Mouse (Mus musculus) liver, embryonic 12.5 days (tissue): ENCODE measurements around the gene Dhrs7b. TPM values are rescaled to one million over a fixed set of nuclear protein-coding genes. Genes with fewer than 3 reads are reported as not detected.
"Not testable (repeated sequence)": the region's sequence is repeated elsewhere in the genome, so short reads cannot be mapped to it uniquely, and the experiment has no call there.

Source experiments
- ATAC-seq: fragments of 200-750 bp; cut with Nextera tagmentation; 2 replicates; pipeline ENCODE4 v1.8.0; 2017; ENCODE audit warnings: moderate number of reproducible peaks, mild to moderate bottlenecking, moderate library complexity
- H3K27ac ChIP-seq: fragments of 300-500 bp; sonication (generic); 2 replicates; pipeline ENCODE4 v1.5.1; 2016; ENCODE audit warnings: mild to moderate bottlenecking
- H3K27me3 ChIP-seq: fragments of 300-500 bp; sonication (generic); replicated peaks from 2 replicates; pipeline ENCODE4 v1.6.1; 2016; ENCODE audit warnings: mild to moderate bottlenecking, moderate library complexity
- H3K36me3 ChIP-seq: fragments of 300-500 bp; sonication (generic); 2 replicates; pipeline ENCODE4 v1.6.1; 2016; ENCODE audit warnings: mild to moderate bottlenecking, moderate library complexity
- H3K4me1 ChIP-seq: fragments of 300-500 bp; sonication (generic); 2 replicates; pipeline ENCODE4 v1.6.1; 2016
- H3K4me2 ChIP-seq: fragments of 300-500 bp; sonication (generic); 2 replicates; pipeline ENCODE4 v1.6.1; 2016; ENCODE audit warnings: mild to moderate bottlenecking, moderate library complexity
- H3K4me3 ChIP-seq: fragments of 300-500 bp; sonication (generic); 2 replicates; pipeline ENCODE4 v1.5.1; 2016; ENCODE audit warnings: mild to moderate bottlenecking, moderate library complexity
- H3K9ac ChIP-seq: fragments of 300-500 bp; sonication (generic); 2 replicates; pipeline ENCODE4 v1.6.1; 2016; ENCODE audit warnings: mild to moderate bottlenecking, moderate library complexity
- H3K9me3 ChIP-seq: fragments of 300-500 bp; sonication (generic); replicated peaks from 2 replicates; pipeline ENCODE4 v1.6.1; 2016; ENCODE audit warnings: mild to moderate bottlenecking, moderate library complexity
- WGBS: fragments of 180-500 bp; shearing (Covaris S2); methylation state at CpG from one replicate; pipeline ENCODE4 v1.1.7; 2016; ENCODE audit not compliant: insufficient replicate concordance; 5-methylcytosine and 5-hydroxymethylcytosine counted together
- polyA plus RNA-seq: library from polyadenylated mRNA; unstranded; fragments of >200 nt; fragmentation: Nextera tagmentation; extraction: Ambion mirVana; gene quantifications from 2 replicates; pipeline ENCODE4 v1.2.1, GENCODE M21; 2016

The Dhrs7b gene
- polyA plus RNA-seq, 1 experiment from 2014 or later = 30.4 TPM

DNA sequence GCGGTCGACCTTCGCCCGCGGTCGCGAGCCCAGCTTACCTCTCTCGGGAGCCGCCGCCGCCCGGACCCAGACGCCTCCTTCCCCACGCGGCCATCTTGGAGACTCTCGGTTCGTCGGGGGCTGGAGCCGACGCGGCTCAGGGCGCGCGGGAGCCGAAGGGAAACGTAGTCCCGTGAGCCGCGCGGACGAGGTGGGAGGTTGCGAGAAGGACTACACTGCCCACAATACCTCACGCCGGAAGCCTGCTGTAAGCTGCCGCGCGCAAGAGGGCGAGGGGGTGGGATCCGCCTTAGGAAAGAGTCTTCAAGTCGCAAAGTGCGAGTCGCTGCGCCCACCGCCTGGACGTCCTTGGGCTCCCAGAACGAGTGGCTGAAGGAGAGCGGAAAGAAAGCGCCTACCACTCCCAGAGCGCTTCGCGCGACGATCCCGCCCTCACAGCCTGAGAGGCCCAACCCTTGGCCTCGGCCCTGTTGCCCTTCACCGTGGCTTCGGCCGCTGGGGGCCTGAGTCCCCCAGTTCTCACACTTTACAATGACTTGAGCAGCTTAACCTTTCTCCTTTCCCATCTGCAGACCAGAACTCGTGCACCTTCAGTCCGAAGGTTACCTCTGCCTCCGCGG, 48.4 kb downstream of the Dhrs7b start, which contains the start of gene Tmem11:
Gene Tmem11, minus strand, starts transcription at position 598 of the 620 bp plus-strand sequence.
- peak; percentile 98 for ATAC-seq
- no peaks in the 10 kb centered on the region for H3K9me3 ChIP-seq
- H3K27me3 ChIP-seq = no peaks in the 10 kb centered on the region
- H3K4me1 ChIP-seq = peaks cover 51% of the 10 kb centered on the region
- peak within 1 kb of the TSS; percentile 83 for H3K4me2 ChIP-seq
- peak within 1 kb of the TSS; percentile 94 for H3K9ac ChIP-seq
- H3K4me3 ChIP-seq = peak within 1 kb of the TSS; percentile 97
- H3K36me3 ChIP-seq = peaks cover 31% of the 10 kb centered on the region
- H3K27ac ChIP-seq = peak within 1 kb of the TSS; percentile 88
- WGBS = under 1% methylated on average over 62 of the region's 62 CpGs

DNA sequence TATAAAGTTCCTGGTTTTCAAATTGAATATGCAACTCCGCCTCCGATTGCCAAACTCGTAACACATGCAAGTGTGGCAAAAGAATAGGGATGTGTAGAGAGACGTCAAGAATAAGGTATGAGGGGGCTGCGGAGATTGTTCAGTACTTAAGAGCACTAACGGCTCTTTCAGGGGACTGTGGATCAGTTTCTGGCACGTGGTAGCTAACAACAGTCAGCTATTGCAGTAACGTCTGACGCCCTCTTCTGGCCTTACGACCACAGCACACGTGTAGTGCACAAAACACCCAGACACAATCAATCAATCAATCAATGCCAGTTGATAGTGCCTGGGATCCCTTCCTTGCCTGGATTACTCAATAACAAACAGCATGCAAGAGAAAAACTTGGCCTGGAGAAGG, 49.0 kb downstream of the Dhrs7b start:
- ATAC-seq = no peak
- H3K36me3 ChIP-seq = peaks cover 24% of the 10 kb centered on the region
- H3K4me2 ChIP-seq = peak overlapping the region; percentile 83
- H3K4me1 ChIP-seq = peaks cover 45% of the 10 kb centered on the region
- WGBS = 3% methylated on average over 11 of the region's 11 CpGs
- H3K9me3 ChIP-seq = no peaks in the 10 kb centered on the region
- H3K4me3 ChIP-seq = peak overlapping the region; percentile 97
- peak overlapping the region; percentile 88 for H3K27ac ChIP-seq
- H3K9ac ChIP-seq = peak overlapping the region; percentile 94
- H3K27me3 ChIP-seq = no peaks in the 10 kb centered on the region

DNA sequence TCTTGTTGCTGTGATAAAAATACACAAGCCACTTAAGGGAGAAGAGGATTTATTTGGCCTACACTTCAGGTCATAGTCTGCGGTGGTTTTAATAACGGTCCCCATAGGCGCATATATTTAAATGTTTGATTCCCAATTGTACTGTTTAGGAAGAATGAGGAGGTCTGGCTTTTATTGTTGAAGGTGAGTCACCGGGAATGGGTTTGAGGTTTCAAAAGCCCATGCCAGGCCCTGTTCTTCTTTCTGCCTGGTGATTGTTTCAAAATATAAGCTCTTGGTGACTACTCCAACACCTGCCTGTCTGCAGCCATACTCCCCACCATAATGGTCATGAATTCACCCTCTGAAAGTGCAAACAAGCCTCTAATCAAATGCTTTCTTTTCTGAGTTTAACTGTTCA, 50.1 kb downstream of the Dhrs7b start:
- Histone ChIP-seq H3K9me3 (no peaks in the 10 kb centered on the region), H3K36me3 (peaks cover 13% of the 10 kb centered on the region), H3K27me3 (no peaks in the 10 kb centered on the region), H3K27ac (no peak overlapping the region), H3K4me1 (peaks cover 33% of the 10 kb centered on the region), H3K4me3 (no peak overlapping the region), H3K4me2 (no peak overlapping the region), H3K9ac (no peak overlapping the region)
- WGBS = 86% methylated on average over 4 of the region's 4 CpGs
- ATAC-seq = no peak

DNA sequence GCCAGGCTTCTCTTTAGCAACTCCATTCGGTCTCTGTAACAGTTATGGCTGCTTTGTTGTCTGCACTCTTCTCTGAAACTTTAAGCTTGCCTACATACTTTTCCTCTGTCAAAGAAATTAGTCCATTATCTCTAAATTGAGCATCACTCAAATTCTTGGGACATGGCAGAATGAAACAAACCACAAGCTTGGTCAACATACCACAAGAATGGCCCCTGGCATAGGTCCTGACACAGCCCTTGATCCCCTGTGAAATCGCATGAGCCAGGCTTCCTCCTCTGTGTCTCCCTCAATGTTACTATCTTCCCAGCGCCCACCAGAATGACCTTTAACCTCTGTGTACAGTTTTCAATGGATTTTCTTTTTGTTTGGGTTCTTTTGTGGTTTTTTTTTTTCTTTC, 52.0 kb downstream of the Dhrs7b start:
- WGBS = 64% methylated on average over 3 of the region's 3 CpGs

DNA sequence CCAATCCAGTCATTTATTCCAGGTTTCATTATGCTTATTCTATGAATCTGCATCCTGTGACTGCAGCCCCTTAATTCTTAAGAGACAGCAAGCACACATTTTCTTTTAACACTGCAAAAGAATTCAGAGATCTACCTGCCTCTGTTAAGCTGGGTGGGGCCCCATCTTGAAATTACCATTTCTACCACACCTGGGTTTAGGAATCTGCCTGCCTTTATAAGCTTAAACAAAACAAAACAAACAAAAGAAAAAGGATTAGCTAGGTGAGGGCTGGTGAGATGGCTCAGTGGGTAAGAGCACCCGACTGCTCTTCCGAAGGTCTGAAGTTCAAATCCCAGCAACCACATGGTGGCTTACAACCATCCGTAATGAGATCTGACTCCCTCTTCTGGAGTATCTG, 56.6 kb downstream of the Dhrs7b start:
- H3K4me1 ChIP-seq, H3K9ac ChIP-seq, H3K4me3 ChIP-seq, H3K4me2 ChIP-seq, H3K9me3 ChIP-seq, H3K27me3 ChIP-seq, H3K36me3 ChIP-seq, H3K27ac ChIP-seq, ATAC-seq: not testable (repeated sequence)
- WGBS = 74% methylated on average over 3 of the region's 3 CpGs

More for the DNA sequence above, 52.0 kb downstream of the Dhrs7b start:
- Histone ChIP-seq H3K4me1 (peaks cover 15% of the 10 kb centered on the region), H3K27me3 (no peaks in the 10 kb centered on the region), H3K9me3 (no peaks in the 10 kb centered on the region), H3K4me2 (no peak overlapping the region), H3K9ac (no peak overlapping the region), H3K4me3 (no peak overlapping the region), H3K36me3 (0 out of 2 replicates have a peak, but pooled peaks cover 8% of the 10 kb centered on the region), H3K27ac (no peak overlapping the region)
- no peak for ATAC-seq

DNA sequence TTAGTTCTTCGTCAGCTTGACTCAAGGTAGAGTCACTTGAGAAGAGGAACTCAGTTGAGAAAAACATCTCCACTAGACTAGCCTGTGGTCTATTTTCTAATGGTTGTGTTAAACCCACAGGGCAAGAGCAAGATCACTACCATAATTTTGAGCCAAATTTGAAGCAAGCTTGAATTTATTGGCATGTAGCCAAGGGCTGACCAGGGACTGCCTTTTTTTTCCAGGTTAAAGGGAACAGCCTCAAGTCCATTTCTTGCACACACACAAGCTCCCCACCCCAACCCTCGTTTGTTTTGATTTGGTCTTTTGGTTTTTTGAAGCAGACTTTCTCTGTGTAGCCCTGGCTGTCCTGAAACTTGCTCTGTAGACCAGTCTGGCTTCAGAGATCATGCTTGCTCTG, 59.4 kb downstream of the Dhrs7b start:
- Histone ChIP-seq H3K4me1 (no peaks in the 10 kb centered on the region), H3K4me2 (no peak overlapping the region), H3K4me3 (no peak overlapping the region), H3K9me3 (no peaks in the 10 kb centered on the region), H3K27ac (no peak overlapping the region), H3K9ac (no peak overlapping the region), H3K27me3 (no peaks in the 10 kb centered on the region), H3K36me3 (no peaks in the 10 kb centered on the region)
- ATAC-seq = no peak
- 45% methylated on average over 2 of the region's 2 CpGs for WGBS

DNA sequence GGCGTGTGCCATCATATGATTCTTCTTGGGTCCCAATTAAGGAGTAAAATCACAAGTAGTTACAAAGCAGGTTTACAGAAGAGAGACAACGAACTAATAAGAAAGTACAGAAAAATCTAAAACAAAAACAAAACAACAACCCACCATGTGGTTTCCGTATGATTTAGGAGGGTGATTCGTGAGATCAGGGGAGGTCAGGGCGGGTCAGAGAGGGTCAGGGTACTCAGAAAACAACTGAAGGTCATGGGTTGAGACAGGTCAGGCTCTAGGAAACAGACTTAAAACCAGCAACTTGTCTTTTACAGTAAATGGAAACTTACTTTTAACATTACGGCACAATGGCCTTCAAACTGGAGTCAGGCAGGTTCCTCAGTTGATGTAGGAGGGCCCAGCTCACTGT, 59.9 kb downstream of the Dhrs7b start:
- 58% methylated on average over 6 of the region's 6 CpGs for WGBS
- no peak overlapping the region for H3K27ac ChIP-seq

DNA sequence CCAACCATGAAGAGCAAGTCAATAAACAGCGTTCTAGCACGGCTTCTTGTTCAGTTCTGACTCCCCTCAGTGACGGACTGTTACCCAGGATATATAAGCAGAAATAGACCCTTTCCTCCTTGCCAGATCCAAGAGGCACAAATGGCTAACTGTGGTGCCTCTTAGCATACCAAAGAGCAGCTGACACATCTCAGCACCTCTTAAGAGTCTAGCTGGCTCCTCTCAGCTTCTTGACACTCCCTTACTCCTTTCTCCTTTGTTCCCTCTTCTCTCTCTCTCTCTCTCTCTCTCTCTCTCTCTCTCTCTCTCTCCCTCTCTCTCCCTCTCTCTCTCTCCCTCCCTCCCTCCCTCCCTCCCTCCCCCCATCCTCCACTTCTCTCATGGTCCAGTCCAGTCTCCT, 60.3 kb downstream of the Dhrs7b start:
- Histone ChIP-seq H3K36me3 (no peaks in the 10 kb centered on the region), H3K9ac (no peak overlapping the region), H3K27me3 (no peaks in the 10 kb centered on the region), H3K4me3 (no peak overlapping the region), H3K27ac (no peak overlapping the region), H3K4me1 (no peaks in the 10 kb centered on the region), H3K9me3 (no peaks in the 10 kb centered on the region), H3K4me2 (no peak overlapping the region)
- WGBS = 48% methylated on average over 3 of the region's 3 CpGs
- no peak for ATAC-seq

More for the DNA sequence above, 59.9 kb downstream of the Dhrs7b start:
- no peaks in the 10 kb centered on the region for H3K27me3 ChIP-seq
- no peak for ATAC-seq
- H3K9ac ChIP-seq = no peak overlapping the region
- H3K4me1 ChIP-seq = no peaks in the 10 kb centered on the region
- H3K4me3 ChIP-seq = no peak overlapping the region
- H3K4me2 ChIP-seq = no peak overlapping the region
- H3K36me3 ChIP-seq = no peaks in the 10 kb centered on the region
- H3K9me3 ChIP-seq = no peaks in the 10 kb centered on the region

DNA sequence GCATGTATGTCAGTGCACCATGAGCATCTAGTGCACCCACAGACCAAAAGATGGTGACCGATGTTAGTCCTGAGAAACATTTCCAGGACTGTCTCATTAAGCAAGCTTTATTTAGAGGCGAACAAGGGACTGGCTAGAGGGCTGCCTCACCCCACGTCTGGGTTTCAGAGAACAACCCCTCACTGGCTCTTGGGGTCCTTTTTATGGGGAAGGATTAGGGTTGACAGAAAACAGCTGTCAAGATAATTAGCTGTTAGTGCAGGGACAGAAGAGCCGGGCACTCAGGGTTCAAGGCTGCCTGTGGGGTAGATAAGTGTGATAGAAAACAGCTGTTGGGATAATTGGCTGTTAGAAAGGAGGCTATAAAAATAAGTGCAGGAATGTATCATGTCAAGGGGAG, 65.5 kb downstream of the Dhrs7b start:
- Histone ChIP-seq H3K4me1 (no peaks in the 10 kb centered on the region), H3K9ac (no peak overlapping the region), H3K27me3 (0 out of 2 replicates have a peak, but pooled peaks cover 3% of the 10 kb centered on the region), H3K36me3 (no peaks in the 10 kb centered on the region), H3K9me3 (no peaks in the 10 kb centered on the region), H3K27ac (no peak overlapping the region), H3K4me2 (no peak overlapping the region), H3K4me3 (no peak overlapping the region)
- WGBS = 34% methylated on average over 4 of the region's 4 CpGs
- no peak for ATAC-seq

DNA sequence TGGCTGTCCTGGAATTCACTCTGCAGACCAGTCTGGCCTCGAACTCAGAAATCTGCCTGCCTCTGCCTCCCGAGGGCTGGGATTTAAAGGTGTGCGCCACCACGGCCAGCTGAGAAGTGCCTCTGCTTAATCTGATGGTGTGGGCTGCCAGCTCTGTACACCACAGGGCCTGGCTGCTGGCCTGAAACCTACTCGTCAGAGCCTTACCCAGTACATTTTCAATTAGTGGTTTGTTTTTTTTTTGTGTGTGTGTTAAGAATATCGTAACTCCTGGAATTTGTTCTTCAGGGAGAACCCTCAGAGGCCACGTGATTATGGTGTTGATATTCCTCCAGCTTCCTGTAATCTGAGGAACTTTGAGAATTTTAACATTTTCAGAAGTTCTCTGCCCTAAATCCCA, 71.6 kb downstream of the Dhrs7b start:
- Histone ChIP-seq H3K4me1 (no peaks in the 10 kb centered on the region), H3K4me3 (no peak overlapping the region), H3K27ac (no peak overlapping the region), H3K4me2 (no peak overlapping the region), H3K9me3 (no peaks in the 10 kb centered on the region), H3K27me3 (0 out of 2 replicates have a peak, but pooled peaks cover 8% of the 10 kb centered on the region), H3K9ac (no peak overlapping the region), H3K36me3 (peaks cover 28% of the 10 kb centered on the region)
- no peak for ATAC-seq
- WGBS = 67% methylated on average over 7 of the region's 7 CpGs

DNA sequence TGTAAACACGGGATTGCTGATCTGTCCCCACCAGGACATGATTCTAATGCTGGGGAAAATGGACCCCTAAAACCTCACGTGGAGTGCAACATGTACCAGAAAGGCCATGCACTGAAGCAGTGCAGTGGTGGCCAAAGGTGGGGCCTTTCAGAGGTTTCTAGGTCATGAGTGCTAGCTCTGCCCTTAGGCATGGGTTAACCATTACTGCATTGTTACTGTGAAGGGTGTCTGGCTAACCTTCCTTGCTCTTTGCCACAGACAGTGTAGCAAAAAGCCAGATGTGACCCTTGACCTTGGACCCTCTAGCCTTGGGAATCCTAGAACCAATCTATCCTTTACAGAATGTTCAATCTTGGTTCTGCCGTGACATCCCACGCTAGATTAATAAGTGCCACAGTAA, 72.1 kb downstream of the Dhrs7b start:
- H3K4me1 ChIP-seq = no peaks in the 10 kb centered on the region
- 0 out of 2 replicates have a peak, but pooled peaks have one; percentile 27 for ATAC-seq

DNA sequence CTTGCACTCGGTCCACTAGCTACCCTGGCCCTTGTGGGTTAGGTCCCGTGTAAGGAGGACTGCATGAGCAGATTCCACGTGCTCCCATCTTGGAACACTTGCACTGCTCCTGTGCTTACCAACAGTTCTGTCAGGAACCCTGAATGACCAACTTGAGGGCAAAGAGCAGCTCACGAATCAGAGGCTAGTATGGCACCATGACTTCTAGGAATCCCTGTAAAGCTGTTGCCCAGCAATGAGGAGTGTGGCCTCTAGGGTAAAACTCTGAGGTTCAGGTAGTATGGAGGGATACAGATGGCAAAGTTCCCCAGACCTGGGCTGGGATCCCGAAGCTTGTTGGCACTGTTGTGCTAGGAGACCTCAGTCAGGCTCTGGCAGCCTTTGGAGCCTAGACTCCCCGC, 73.2 kb downstream of the Dhrs7b start:
- WGBS = 76% methylated on average over 6 of the region's 6 CpGs
- Histone ChIP-seq H3K27me3 (0 out of 2 replicates have a peak, but pooled peaks cover 8% of the 10 kb centered on the region), H3K4me3 (no peak overlapping the region), H3K9ac (no peak overlapping the region), H3K27ac (no peak overlapping the region), H3K4me2 (no peak overlapping the region), H3K4me1 (no peaks in the 10 kb centered on the region), H3K9me3 (no peaks in the 10 kb centered on the region), H3K36me3 (peaks cover 28% of the 10 kb centered on the region)
- ATAC-seq = no peak

More for the DNA sequence above, 72.1 kb downstream of the Dhrs7b start:
- WGBS = 71% methylated on average over 4 of the region's 4 CpGs
- Histone ChIP-seq H3K27me3 (0 out of 2 replicates have a peak, but pooled peaks cover 8% of the 10 kb centered on the region), H3K9ac (no peak overlapping the region), H3K36me3 (peaks cover 28% of the 10 kb centered on the region), H3K4me3 (no peak overlapping the region), H3K27ac (no peak overlapping the region), H3K9me3 (no peaks in the 10 kb centered on the region), H3K4me2 (no peak overlapping the region)
